Mouse (Mus musculus): ENCODE data around the gene Sgo1.
"Not testable (repeated sequence)": the region's sequence is repeated elsewhere in the genome, so short reads cannot be mapped to it uniquely, and the experiment has no call there.

The Sgo1 gene

GRCm38 (mm10) chr17:53688877-53689802 is at the start of gene Sgo1:
Gene Sgo1, minus strand, starts transcription at chr17:53689333.
- ATAC-seq (ENCODE audit: low TSS enrichment), result peak; percentile 98

GRCm38 (mm10) chr17:53718916-53719315 is 29.8 kb upstream of the Sgo1 start:
- not testable (repeated sequence) for ATAC-seq (ENCODE audit: low TSS enrichment)

- no peak for ATAC-seq (ENCODE audit: low TSS enrichment)
These were observed 29.3 kb upstream of the Sgo1 start for GRCm38 (mm10) chr17:53718474-53718873.

- ATAC-seq (ENCODE audit: low TSS enrichment), result not testable (repeated sequence)
These were observed 26.0 kb upstream of the Sgo1 start for GRCm38 (mm10) chr17:53715161-53715560.

GRCm38 (mm10) chr17:53714453-53714852 is 25.3 kb upstream of the Sgo1 start:
- ATAC-seq (ENCODE audit: low TSS enrichment), result no peak

GRCm38 (mm10) chr17:53697521-53697920 is 8.4 kb upstream of the Sgo1 start:
- not testable (repeated sequence) for ATAC-seq (ENCODE audit: low TSS enrichment)

GRCm38 (mm10) chr17:53694039-53694438 is 4.9 kb upstream of the Sgo1 start:
- peak; percentile 47; the same call in 1 of the 2 replicates for ATAC-seq (ENCODE audit: low TSS enrichment)

- peak; percentile 28; the same call in 1 of the 2 replicates for ATAC-seq (ENCODE audit: low TSS enrichment)
These were observed 813 bp upstream of the Sgo1 start for GRCm38 (mm10) chr17:53689946-53690345.

- no peak for ATAC-seq (ENCODE audit: low TSS enrichment)
These were observed 812 bp downstream of the Sgo1 start for GRCm38 (mm10) chr17:53688321-53688720.

GRCm38 (mm10) chr17:53678716-53679115 is 10.4 kb downstream of the Sgo1 start:
- ATAC-seq (ENCODE audit: low TSS enrichment), result peak; percentile 100

GRCm38 (mm10) chr17:53670453-53670852 is 18.7 kb downstream of the Sgo1 start:
- ATAC-seq (ENCODE audit: low TSS enrichment), result no peak

GRCm38 (mm10) chr17:53664703-53665382 is 24.3 kb downstream of the Sgo1 start:
- ATAC-seq (ENCODE audit: low TSS enrichment), result no peak

- no peak for ATAC-seq (ENCODE audit: low TSS enrichment)
These were observed 24.9 kb downstream of the Sgo1 start for GRCm38 (mm10) chr17:53664267-53664666.

- no peak for ATAC-seq (ENCODE audit: low TSS enrichment)
These were observed 27.9 kb downstream of the Sgo1 start for GRCm38 (mm10) chr17:53661056-53661840.

- no peak for ATAC-seq (ENCODE audit: low TSS enrichment)
These were observed 29.4 kb downstream of the Sgo1 start for GRCm38 (mm10) chr17:53659738-53660137.

GRCm38 (mm10) chr17:53659230-53659629 is 29.9 kb downstream of the Sgo1 start:
- ATAC-seq (ENCODE audit: low TSS enrichment), result no peak

- no peak for ATAC-seq (ENCODE audit: low TSS enrichment)
These were observed 30.5 kb downstream of the Sgo1 start for GRCm38 (mm10) chr17:53658668-53659067.

- ATAC-seq (ENCODE audit: low TSS enrichment), result peak; percentile 77; the same call in 1 of the 2 replicates
These were observed 31.7 kb downstream of the Sgo1 start for GRCm38 (mm10) chr17:53657391-53657790.

GRCm38 (mm10) chr17:53656369-53656860 is 32.7 kb downstream of the Sgo1 start:
- ATAC-seq (ENCODE audit: low TSS enrichment), result no peak

GRCm38 (mm10) chr17:53655959-53656358 is 33.2 kb downstream of the Sgo1 start:
- no peak for ATAC-seq (ENCODE audit: low TSS enrichment)

- ATAC-seq (ENCODE audit: low TSS enrichment), result no peak
These were observed 34.1 kb downstream of the Sgo1 start for GRCm38 (mm10) chr17:53655081-53655480.

- ATAC-seq (ENCODE audit: low TSS enrichment), result no peak
These were observed 34.5 kb downstream of the Sgo1 start for GRCm38 (mm10) chr17:53654596-53654995.
